Mouse (Mus musculus) heart, postnatal 36 days (tissue): ENCODE results near the gene Rad54l2. TPM values are rescaled to one million over a fixed set of nuclear protein-coding genes. Genes with fewer than 3 reads are reported as not detected.

Source experiments
- total RNA-seq, 2 experiments: library from RNA; stranded (reverse); gene quantifications; 2 replicates each; pipeline ENCODE4 v1.2.3; 2021

Gene Rad54l2
- total RNA-seq, 2 experiments from 2014 or later = 9.1 to 10.2 TPM

Other genes with a start within 250 kb of the Rad54l2 start
- gene Iqcf3, start 227.6 kb downstream of the Rad54l2 start, total RNA-seq = not detected
- not detected for gene Iqcf4, start 218.2 kb downstream of the Rad54l2 start, total RNA-seq
- not detected for gene Iqcf6, start 162.6 kb downstream of the Rad54l2 start, total RNA-seq
- gene Grm2, start 133.1 kb downstream of the Rad54l2 start, total RNA-seq = not detected
- 10 to 100 TPM; 45.8 to 48.8 TPM for gene Tex264, start 103.3 kb downstream of the Rad54l2 start, total RNA-seq
- 10 to 100 TPM; 22.4 to 30.8 TPM for gene Dcaf1, start 32.7 kb upstream of the Rad54l2 start, total RNA-seq
- gene Rbm15b, start 98.2 kb upstream of the Rad54l2 start, total RNA-seq = 10 to 100 TPM; 11.3 to 14.9 TPM
- 100 to 1,000 TPM in 1 of 2 experiments, 10 to 100 TPM in 1; 99.1 to 164 TPM for gene Manf, start 102.8 kb upstream of the Rad54l2 start, total RNA-seq